Mouse (Mus musculus) small intestine, adult 2 months (tissue): ENCODE results near the gene Pick1. TPM values are rescaled to one million over a fixed set of nuclear protein-coding genes. Genes with fewer than 3 reads are reported as not detected.

ENCODE experiments used
- H3K27ac ChIP-seq: fragments of 200-500 bp; 2 replicates; pipeline ENCODE4 v1.5.1; 2012; ENCODE audit warnings: low read depth, low read length, control low read depth, inconsistent platforms; ENCODE audit not compliant: insufficient read depth
- H3K27me3 ChIP-seq: fragments of 200-500 bp; 2 replicates; pipeline ENCODE4 v1.6.1; 2012; ENCODE audit warnings: mild to moderate bottlenecking, moderate library complexity, low read length, inconsistent platforms; ENCODE audit not compliant: control insufficient read depth, insufficient read depth
- H3K36me3 ChIP-seq: fragments of 200-500 bp; 2 replicates; pipeline ENCODE4 v1.6.1; 2012; ENCODE audit warnings: mild to moderate bottlenecking, low read length, control low read depth, inconsistent platforms; ENCODE audit not compliant: control insufficient read depth, insufficient read depth
- H3K4me1 ChIP-seq: fragments of 200-500 bp; 2 replicates; pipeline ENCODE4 v1.6.1; 2012; ENCODE audit warnings: low read length, inconsistent platforms, mixed read lengths; ENCODE audit not compliant: control insufficient read depth, insufficient read depth, insufficient read length
- H3K4me3 ChIP-seq: fragments of 200-500 bp; 2 replicates; pipeline ENCODE4 v1.5.1; 2012; ENCODE audit warnings: low read depth, mild to moderate bottlenecking, control low read depth, inconsistent platforms, low read length, moderate library complexity
- CTCF ChIP-seq: fragments of 200-500 bp; IDR thresholded peaks from 2 replicates; pipeline ENCODE4 v1.5.1; 2012; ENCODE audit warnings: low read depth, mild to moderate bottlenecking, control low read depth, inconsistent platforms, low read length, moderate library complexity, mixed read lengths; ENCODE audit not compliant: insufficient replicate concordance, insufficient read length; ENCODE audit errors: extremely low read depth
- POLR2A ChIP-seq: fragments of 200-500 bp; IDR thresholded peaks from 2 replicates; pipeline ENCODE4 v1.6.1; 2012; ENCODE audit warnings: low read depth, mild to moderate bottlenecking, control low read depth, inconsistent platforms, low read length, moderate library complexity
- WGBS: fragments of 180-500 bp; shearing (Covaris S2); methylation state at CpG from one replicate; pipeline ENCODE4 v1.1.7; 2018; 5-methylcytosine and 5-hydroxymethylcytosine counted together
- polyA plus RNA-seq: library from polyadenylated mRNA; depleted of rRNA; stranded (reverse); fragments of >200 nt; gene quantifications from 2 replicates; pipeline ENCODE4 v1.2.3, GENCODE M21; 2012; rRNA removed

The Pick1 gene
- 20.8 and 27.9 TPM in 2 replicates for polyA plus RNA-seq

GRCm38 (mm10) chr15:79229058-79229821 is at the start of gene Pick1, which contains the start of gene Gm49486:
TSS of gene Pick1 (plus strand) at chr15:79229173.
TSS of gene Gm49486 (plus strand) at chr15:79229391.
- TF ChIP-seq POLR2A: peak; percentile 54; the same call in 1 of the 2 replicates
- TF ChIP-seq CTCF: no peak
- WGBS: under 1% methylated on average over 51 of the region's 51 CpGs

GRCm38 (mm10) chr15:79185213-79185612 is 43.8 kb upstream of the Pick1 start:
- Histone ChIP-seq H3K4me3 (no peak overlapping the region), H3K27me3 (no peaks in the 10 kb centered on the region), H3K36me3 (no peaks in the 10 kb centered on the region), H3K4me1 (no peaks in the 10 kb centered on the region), H3K27ac (no peak overlapping the region)
- no peak for TF ChIP-seq CTCF
- no peak for TF ChIP-seq POLR2A
- 76% methylated on average over 10 of the region's 10 CpGs for WGBS

More at GRCm38 (mm10) chr15:79229058-79229821, at the start of gene Pick1, which contains the start of gene Gm49486:
- Histone ChIP-seq H3K27ac (peak within 1 kb of the TSS; percentile 96), H3K36me3 (peaks cover 8% of the 10 kb centered on the region; the same call in 1 of the 2 replicates), H3K4me3 (peak within 1 kb of the TSS; percentile 92), H3K27me3 (no peaks in the 10 kb centered on the region), H3K4me1 (peaks cover 9% of the 10 kb centered on the region; the same call in 1 of the 2 replicates)

GRCm38 (mm10) chr15:79187819-79188218 is 41.2 kb upstream of the Pick1 start:
- no peak for TF ChIP-seq CTCF
- TF ChIP-seq POLR2A: no peak
- Histone ChIP-seq H3K4me1 (peaks cover 4% of the 10 kb centered on the region; the same call in 1 of the 2 replicates), H3K27ac (no peak overlapping the region), H3K36me3 (no peaks in the 10 kb centered on the region), H3K27me3 (no peaks in the 10 kb centered on the region), H3K4me3 (no peak overlapping the region)
- 83% methylated on average over 8 of the region's 8 CpGs for WGBS

- WGBS: 90% methylated on average over 2 of the region's 2 CpGs
- Histone ChIP-seq H3K4me3 (no peak overlapping the region), H3K4me1 (peaks cover 9% of the 10 kb centered on the region), H3K27me3 (no peaks in the 10 kb centered on the region), H3K27ac (no peak overlapping the region), H3K36me3 (no peaks in the 10 kb centered on the region)
- TF ChIP-seq CTCF (no peak), POLR2A (no peak)
These were observed 37.5 kb upstream of the Pick1 start for GRCm38 (mm10) chr15:79191426-79191825.

- Histone ChIP-seq H3K4me1 (peaks cover 9% of the 10 kb centered on the region), H3K27ac (no peak overlapping the region), H3K27me3 (no peaks in the 10 kb centered on the region), H3K36me3 (no peaks in the 10 kb centered on the region), H3K4me3 (no peak overlapping the region)
- TF ChIP-seq POLR2A: no peak
- no peak for TF ChIP-seq CTCF
- WGBS: 47% methylated on average over 6 of the region's 6 CpGs
These were observed 36.5 kb upstream of the Pick1 start for GRCm38 (mm10) chr15:79192450-79192849.

GRCm38 (mm10) chr15:79192885-79193845 is 35.8 kb upstream of the Pick1 start:
- H3K27ac ChIP-seq: no peak overlapping the region
- H3K36me3 ChIP-seq: no peaks in the 10 kb centered on the region
- no peak overlapping the region for H3K4me3 ChIP-seq
- WGBS: 30% methylated on average over 27 of the region's 27 CpGs
- TF ChIP-seq POLR2A (no peak), CTCF (no peak)
- no peaks in the 10 kb centered on the region for H3K27me3 ChIP-seq
- H3K4me1 ChIP-seq: peaks cover 9% of the 10 kb centered on the region

- no peaks in the 10 kb centered on the region for H3K27me3 ChIP-seq
- H3K4me1 ChIP-seq: peaks cover 9% of the 10 kb centered on the region
- 45% methylated on average over 9 of the region's 9 CpGs for WGBS
- TF ChIP-seq CTCF: no peak
- no peak for TF ChIP-seq POLR2A
- H3K4me3 ChIP-seq: no peak overlapping the region
- no peak overlapping the region for H3K27ac ChIP-seq
- no peaks in the 10 kb centered on the region for H3K36me3 ChIP-seq
These were observed 34.9 kb upstream of the Pick1 start for GRCm38 (mm10) chr15:79194048-79194447.
